Mouse (Mus musculus) lung, adult 18-20 months (tissue): ENCODE measurements around the gene Fam174b.
A peak's percentile ranks its signal among the peaks of the same experiment; 100 is the strongest.

Source experiments
- DNase-seq, 2 experiments: peaks; one replicate each; pipeline ENCODE4 v3.0.0; 2022; ENCODE audit warnings: mixed read lengths in 2 of 2

The Fam174b gene

DNA sequence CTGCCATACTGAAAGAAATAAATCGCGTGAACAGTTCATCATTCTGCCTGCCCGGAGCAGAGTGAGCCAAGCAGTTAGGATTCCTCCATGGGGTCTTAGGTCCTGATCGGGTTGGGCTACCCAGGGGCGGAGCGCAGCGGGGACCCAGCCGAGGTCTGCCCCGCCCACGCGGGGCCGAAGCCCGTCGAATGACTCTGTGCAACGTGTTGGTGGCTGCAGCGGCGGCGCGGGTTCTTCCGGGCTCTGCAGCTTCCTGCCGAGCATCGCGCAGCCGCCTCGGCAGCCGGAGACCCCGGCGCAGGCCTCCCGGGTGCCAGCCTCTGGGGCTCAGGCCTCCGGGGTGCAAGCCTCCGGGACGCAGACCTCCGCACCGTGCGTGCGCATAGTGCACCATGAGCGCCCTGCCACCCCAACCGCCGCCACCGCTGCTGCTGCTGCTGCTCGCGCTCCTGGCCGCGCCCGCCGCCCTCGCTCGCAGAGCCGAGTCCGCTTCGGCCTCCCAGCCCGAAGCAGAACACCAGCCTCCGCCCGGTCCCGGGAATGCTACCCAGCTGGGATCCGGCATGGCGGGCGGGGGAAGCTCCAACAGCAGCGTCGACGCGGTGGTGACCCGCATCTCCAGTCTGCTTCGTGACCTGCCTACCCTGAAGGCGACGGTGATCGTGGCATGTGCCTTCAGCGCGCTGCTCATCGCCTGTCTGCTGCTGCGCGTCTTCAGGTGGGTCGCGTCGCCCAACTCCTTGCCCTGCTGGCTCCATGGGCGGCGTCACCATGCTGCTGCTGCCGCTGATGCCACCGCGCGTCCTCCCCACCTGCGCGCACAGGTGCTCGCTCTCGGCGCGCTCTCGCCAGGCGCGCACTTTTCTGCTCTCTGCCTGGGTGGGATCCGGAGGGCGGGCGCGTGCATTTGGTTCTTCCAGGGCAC lies at the start of gene Fam174b:
TSS of gene Fam174b (plus strand) at position 192 of the 925 bp plus-strand sequence.
- DNase-seq, result peak; percentile 74 to 78

DNA sequence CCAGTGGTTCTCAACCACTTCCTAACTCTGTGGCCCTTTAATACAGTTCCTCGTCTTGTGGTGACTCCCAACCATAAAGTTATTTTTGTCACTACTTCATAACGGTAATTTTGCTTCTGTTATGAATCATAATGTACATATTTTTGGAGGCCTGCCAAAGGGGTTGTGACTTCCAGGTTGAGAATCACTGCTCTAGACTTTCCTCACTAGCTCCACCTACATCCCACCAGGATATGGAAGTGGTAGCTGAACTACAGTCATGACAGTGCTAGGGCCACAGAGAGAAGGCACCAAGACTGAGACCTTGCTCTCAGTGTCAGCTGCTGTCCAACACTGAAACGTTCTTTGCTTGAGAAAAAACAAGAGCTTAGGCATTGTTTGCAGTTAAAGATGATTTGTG lies 43.0 kb upstream of the Fam174b start:
- DNase-seq, result no peak

DNA sequence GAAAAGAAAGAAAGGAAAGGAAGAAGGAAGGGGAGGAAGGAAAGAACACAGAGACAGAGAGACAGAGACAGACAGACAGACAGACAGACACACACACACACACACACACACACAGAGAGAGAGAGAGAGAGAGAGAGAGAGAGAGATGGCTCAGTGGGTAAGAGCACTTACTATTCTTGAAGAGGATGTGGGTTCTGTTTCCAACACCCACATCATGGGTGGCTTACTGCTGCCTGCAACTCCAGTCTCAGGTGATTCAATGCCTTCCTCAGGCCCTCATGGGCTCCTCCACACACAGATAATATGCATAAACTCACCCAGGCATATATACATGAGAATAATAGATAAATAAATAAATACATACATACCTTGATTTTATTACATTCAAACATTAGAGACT lies 35.8 kb upstream of the Fam174b start:
- no peak for DNase-seq

- no peak for DNase-seq
Observed at GRCm38 (mm10) chr7:73713506-73713905, 26.6 kb upstream of the Fam174b start.

GRCm38 (mm10) chr7:73715928-73716749 lies 24.0 kb upstream of the Fam174b start:
- DNase-seq, result peak; percentile 25 to 57

GRCm38 (mm10) chr7:73716841-73717240 lies 23.3 kb upstream of the Fam174b start:
- no peak for DNase-seq

DNA sequence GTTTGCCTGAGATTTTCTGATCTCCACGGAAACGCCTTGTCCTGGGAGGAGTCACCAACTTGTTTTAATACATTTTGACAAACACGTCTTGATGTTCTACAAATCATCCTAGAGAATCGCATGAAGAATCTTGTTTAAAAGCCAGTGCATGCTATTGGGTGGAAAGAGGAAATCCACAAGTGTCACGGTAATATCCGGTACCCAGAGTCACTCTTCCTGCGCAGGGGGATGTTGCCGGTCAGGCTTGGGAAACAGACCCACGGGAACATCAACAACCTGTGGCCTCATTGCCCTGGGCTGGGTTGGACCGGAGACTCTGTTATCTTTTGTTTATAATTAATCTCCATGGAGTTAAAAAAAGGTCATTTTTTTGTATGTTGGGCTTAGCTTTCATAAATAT lies 22.1 kb upstream of the Fam174b start:
- DNase-seq, result peak; percentile 69 to 74

GRCm38 (mm10) chr7:73718497-73719007 lies 21.6 kb upstream of the Fam174b start:
- no peak for DNase-seq

DNA sequence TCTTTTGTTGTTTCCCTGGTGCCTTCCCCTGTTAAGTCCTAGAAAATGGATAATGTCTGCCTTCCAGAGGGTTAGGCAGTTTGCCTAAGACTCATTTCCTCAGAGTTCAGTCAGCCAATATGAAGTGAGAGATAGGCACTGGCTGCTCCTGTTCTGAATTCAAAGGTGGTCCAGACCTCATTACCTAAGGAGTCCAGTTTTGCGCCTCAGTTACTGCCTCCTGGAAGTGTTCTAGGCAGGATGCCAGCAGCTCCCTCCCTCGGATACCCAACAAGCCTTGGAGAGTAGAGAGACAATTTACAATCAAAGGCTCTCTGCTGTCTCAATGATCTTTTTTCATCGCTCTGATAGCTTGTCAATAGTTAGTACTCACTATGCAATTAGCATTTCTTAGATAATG lies 19.1 kb upstream of the Fam174b start:
- peak in 1 of 2 experiments; percentile 29 for DNase-seq

DNA sequence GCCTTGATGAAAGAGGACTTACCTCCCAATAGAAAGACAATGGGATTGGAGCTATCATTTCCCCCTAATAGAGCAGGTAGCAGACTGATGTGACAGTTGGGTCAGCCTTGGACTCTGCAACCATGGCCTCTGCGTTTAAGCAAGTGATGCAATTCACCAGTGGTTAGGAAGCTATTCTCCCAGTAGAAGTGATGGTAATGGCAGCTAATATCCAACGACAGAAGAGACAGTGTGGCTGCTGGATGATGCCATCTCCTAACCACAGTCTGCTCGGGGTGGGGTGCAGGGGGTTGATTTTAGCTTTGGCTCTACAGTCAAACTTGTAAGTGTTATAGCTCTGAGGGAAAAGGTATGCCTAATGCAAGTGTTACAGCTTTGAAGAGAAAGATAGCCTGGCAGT lies 18.3 kb upstream of the Fam174b start:
- no peak for DNase-seq

DNA sequence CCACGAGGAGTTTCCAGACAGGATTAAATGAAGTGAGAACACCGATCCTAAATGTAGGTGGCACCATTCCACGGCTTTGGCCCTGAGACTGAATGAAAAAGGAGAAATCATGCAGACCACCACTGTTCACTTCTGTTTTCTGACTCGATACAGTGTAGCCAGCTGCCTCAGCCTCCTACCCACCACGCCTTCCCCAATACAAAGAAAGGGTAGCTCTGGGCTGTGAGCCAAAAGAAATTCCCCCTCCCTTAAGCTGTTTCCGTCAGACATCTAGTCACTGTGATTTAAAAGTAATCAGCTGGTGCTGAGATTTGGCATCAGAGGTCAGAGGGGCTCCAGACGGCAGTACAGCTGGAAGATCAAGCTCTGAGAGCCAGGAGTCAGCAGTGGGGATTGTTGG lies 10.2 kb upstream of the Fam174b start:
- DNase-seq, result no peak

- no peak for DNase-seq
Observed at GRCm38 (mm10) chr7:73730430-73731022, 9.6 kb upstream of the Fam174b start.

DNA sequence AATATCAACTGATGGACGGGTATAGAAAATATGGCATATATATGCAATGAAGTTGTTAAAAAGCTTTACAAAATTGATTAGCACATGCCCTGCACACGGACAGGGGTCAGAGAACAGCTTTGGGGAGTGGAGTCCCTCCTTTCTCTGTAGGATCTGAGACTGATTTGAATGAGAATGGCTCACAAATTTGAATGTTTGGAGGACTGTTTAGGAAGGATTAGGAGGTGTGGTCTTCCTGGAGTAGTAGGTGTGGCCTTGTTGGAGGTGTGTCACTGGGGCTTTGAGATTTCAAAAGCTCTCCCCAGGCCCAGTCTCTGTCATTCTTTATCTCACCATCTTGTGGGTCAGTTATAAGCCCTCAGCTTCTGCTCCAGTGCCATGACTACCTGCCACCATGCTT lies 4.1 kb upstream of the Fam174b start:
- DNase-seq, result no peak

- DNase-seq, result peak in 1 of 2 experiments; percentile 57
Observed at GRCm38 (mm10) chr7:73741392-73741791, 1.3 kb downstream of the Fam174b start.

- DNase-seq, result no peak
Observed at GRCm38 (mm10) chr7:73741841-73742240, 1.7 kb downstream of the Fam174b start.

GRCm38 (mm10) chr7:73743144-73743543 lies 3.0 kb downstream of the Fam174b start:
- DNase-seq, result peak; percentile 55 to 67

- no peak for DNase-seq
Observed at GRCm38 (mm10) chr7:73743831-73744370, 3.8 kb downstream of the Fam174b start.

DNA sequence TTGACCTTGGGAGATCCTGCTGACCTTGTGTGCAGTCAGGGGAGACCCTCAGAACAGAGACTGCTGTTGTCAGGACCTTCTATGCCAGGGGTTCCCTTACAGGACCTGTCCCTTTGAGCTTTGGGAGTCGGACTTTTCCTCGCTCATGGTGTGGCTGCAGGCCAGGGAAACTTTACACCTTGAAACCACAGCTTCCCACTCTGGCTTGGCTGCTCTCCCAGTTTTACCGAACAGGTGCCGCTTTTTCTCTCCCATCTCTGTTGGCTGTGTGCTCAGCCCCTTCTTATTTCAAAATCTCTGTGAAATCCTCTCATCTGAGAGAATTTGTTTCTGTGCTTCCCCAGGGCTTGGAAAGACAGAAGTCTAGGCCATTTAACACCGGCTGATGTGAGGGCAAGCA lies 5.8 kb downstream of the Fam174b start:
- peak; percentile 68 to 81 for DNase-seq

GRCm38 (mm10) chr7:73746836-73747235 lies 6.7 kb downstream of the Fam174b start:
- DNase-seq, result no peak

- DNase-seq, result peak; percentile 45 to 63
Observed at GRCm38 (mm10) chr7:73747531-73747930, 7.4 kb downstream of the Fam174b start.

DNA sequence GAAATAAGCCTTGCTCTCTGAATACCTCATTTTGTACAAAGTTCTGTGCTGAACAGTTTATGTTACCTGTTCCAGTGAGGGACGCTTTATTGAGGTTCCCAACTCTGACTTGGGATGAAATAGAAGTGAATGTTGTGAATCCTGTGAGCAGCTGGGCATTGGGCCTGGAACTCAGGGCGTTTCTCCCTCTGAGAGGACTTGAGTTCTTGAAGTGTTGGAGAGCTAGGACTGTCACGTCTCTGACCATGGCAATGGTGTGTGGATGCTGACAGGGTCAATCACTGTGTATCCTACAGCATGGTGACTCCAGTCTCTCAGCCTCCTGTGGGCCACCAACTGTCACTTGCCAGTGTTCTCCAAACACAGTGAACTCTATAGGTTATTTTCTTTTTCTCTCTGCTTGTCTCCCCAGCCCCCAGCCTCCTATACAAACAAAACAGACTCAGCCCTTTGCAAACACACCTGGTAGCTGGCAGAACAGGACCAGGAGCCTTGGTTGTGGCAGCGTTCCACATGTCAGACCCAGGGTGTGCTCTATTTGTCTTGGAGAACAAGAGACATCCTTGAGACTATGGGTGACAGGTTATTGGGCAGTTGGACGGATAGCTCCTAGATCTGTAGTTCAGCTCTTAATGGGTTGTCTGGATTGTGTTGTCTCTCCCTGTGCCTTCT lies 8.5 kb downstream of the Fam174b start:
- DNase-seq, result peak; percentile 77 to 86

- no peak for DNase-seq
Observed at GRCm38 (mm10) chr7:73749339-73749738, 9.2 kb downstream of the Fam174b start.
